Mouse (Mus musculus): ENCODE data around the gene Gstm5. TPM values are rescaled to one million over a fixed set of nuclear protein-coding genes. Genes with fewer than 3 reads are reported as not detected.

Gstm5 gene
- polyA plus RNA-seq, 1 experiment = 198 TPM

DNA sequence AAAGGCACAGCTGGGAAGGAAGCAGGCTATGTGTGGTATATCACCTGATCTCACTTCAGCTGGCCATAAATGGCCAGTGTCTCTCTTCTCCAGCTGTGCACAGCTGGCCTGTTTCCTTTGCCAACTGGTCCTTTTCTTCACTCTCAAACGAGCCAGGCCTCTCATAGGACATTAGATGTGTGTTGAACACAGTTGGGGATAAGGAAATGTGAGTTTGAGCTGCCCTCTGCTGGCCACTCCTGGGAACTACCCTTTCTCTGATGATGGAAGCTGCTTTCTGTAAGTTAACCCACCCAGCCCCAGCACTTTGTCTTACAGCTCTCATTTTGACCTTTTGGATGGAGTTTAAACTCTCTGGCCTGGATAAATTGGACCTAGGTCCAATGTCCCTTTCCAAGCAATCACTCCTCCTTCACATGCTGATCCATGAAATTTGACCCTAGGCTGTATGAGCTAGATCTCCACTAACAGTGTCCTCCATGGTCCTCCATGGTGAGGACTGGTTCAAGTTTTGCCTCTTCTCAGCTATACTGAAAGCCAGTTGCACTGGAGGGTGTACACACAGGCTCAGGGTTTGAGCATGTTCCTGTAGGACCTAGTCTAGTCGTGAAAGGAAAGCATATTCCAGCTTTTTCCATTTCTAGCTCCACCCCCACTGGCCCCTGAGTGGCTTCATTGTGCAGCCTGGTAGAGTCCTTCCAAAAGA, 31.6 kb upstream of the Gstm5 start:
- Histone ChIP-seq H3K4me1 (ENCODE audit: control insufficient read depth, insufficient read depth, low read length) (no peaks in the 10 kb centered on the region), H3K27me3 (replicated peaks; ENCODE audit: control insufficient read depth, insufficient read depth, low read length) (no peaks in the 10 kb centered on the region), H3K36me3 (ENCODE audit: control insufficient read depth, insufficient read depth, low read length) (no peaks in the 10 kb centered on the region), H3K4me3 (ENCODE audit: insufficient read depth, low read depth, low read length) (no peak overlapping the region), H3K27ac (ENCODE audit: insufficient read depth, low read depth, low read length) (no peak overlapping the region)
- peak; percentile 94 for TF ChIP-seq CTCF (conservative IDR thresholded peaks at IDR 0.05; ENCODE audit: insufficient read depth, insufficient read length, low read depth, low read length)
- no peak for TF ChIP-seq POLR2A (IDR thresholded peaks at IDR 0.05; ENCODE audit: low read depth, low read length)
- peak; percentile 93 for DNase-seq
- 15% methylated on average over 2 of the region's 2 CpGs for WGBS

- Histone ChIP-seq H3K27ac (ENCODE audit: insufficient read depth, low read depth, low read length) (no peak overlapping the region), H3K4me3 (ENCODE audit: insufficient read depth, low read depth, low read length) (no peak overlapping the region), H3K4me1 (ENCODE audit: control insufficient read depth, insufficient read depth, low read length) (peaks cover 6% of the 10 kb centered on the region; the same call in 1 of the 2 replicates), H3K27me3 (replicated peaks; ENCODE audit: control insufficient read depth, insufficient read depth, low read length) (no peaks in the 10 kb centered on the region), H3K36me3 (ENCODE audit: control insufficient read depth, insufficient read depth, low read length) (no peaks in the 10 kb centered on the region)
- 53% methylated on average over 10 of the region's 10 CpGs for WGBS
- TF ChIP-seq CTCF (conservative IDR thresholded peaks at IDR 0.05; ENCODE audit: insufficient read depth, insufficient read length, low read depth, low read length) (no peak), POLR2A (IDR thresholded peaks at IDR 0.05; ENCODE audit: low read depth, low read length) (no peak)
- DNase-seq = no peak
Measured at GRCm38 (mm10) chr3:107865364-107866091, 30.1 kb upstream of the Gstm5 start.

- peaks cover 6% of the 10 kb centered on the region; the same call in 1 of the 2 replicates for H3K4me1 ChIP-seq (ENCODE audit: control insufficient read depth, insufficient read depth, low read length)
- no peak overlapping the region for H3K4me3 ChIP-seq (ENCODE audit: insufficient read depth, low read depth, low read length)
- WGBS = 5% methylated on average over 8 of the region's 8 CpGs
- H3K36me3 ChIP-seq (ENCODE audit: control insufficient read depth, insufficient read depth, low read length) = no peaks in the 10 kb centered on the region
- DNase-seq = peak; percentile 93
- no peak overlapping the region for H3K27ac ChIP-seq (ENCODE audit: insufficient read depth, low read depth, low read length)
- TF ChIP-seq POLR2A (IDR thresholded peaks at IDR 0.05; ENCODE audit: low read depth, low read length) (no peak), CTCF (conservative IDR thresholded peaks at IDR 0.05; ENCODE audit: insufficient read depth, insufficient read length, low read depth, low read length) (peak; percentile 100; the same call in 1 of the 2 replicates)
- no peaks in the 10 kb centered on the region for H3K27me3 ChIP-seq (replicated peaks; ENCODE audit: control insufficient read depth, insufficient read depth, low read length)
Measured at GRCm38 (mm10) chr3:107867086-107867485, 28.5 kb upstream of the Gstm5 start.

- peaks cover 6% of the 10 kb centered on the region; the same call in 1 of the 2 replicates for H3K4me1 ChIP-seq (ENCODE audit: control insufficient read depth, insufficient read depth, low read length)
- H3K27me3 ChIP-seq (replicated peaks; ENCODE audit: control insufficient read depth, insufficient read depth, low read length) = no peaks in the 10 kb centered on the region
- DNase-seq = no peak
- TF ChIP-seq CTCF (conservative IDR thresholded peaks at IDR 0.05; ENCODE audit: insufficient read depth, insufficient read length, low read depth, low read length) (no peak), POLR2A (IDR thresholded peaks at IDR 0.05; ENCODE audit: low read depth, low read length) (no peak)
- H3K27ac ChIP-seq (ENCODE audit: insufficient read depth, low read depth, low read length) = no peak overlapping the region
- WGBS = 96% methylated on average over 22 of the region's 22 CpGs
- H3K36me3 ChIP-seq (ENCODE audit: control insufficient read depth, insufficient read depth, low read length) = no peaks in the 10 kb centered on the region
- no peak overlapping the region for H3K4me3 ChIP-seq (ENCODE audit: insufficient read depth, low read depth, low read length)
Measured at GRCm38 (mm10) chr3:107868452-107868851, 27.2 kb upstream of the Gstm5 start.

- Histone ChIP-seq H3K27me3 (replicated peaks; ENCODE audit: control insufficient read depth, insufficient read depth, low read length) (no peaks in the 10 kb centered on the region), H3K4me1 (ENCODE audit: control insufficient read depth, insufficient read depth, low read length) (peaks cover 11% of the 10 kb centered on the region; the same call in 1 of the 2 replicates), H3K27ac (ENCODE audit: insufficient read depth, low read depth, low read length) (no peak overlapping the region), H3K36me3 (ENCODE audit: control insufficient read depth, insufficient read depth, low read length) (no peaks in the 10 kb centered on the region), H3K4me3 (ENCODE audit: insufficient read depth, low read depth, low read length) (no peak overlapping the region)
- TF ChIP-seq CTCF (conservative IDR thresholded peaks at IDR 0.05; ENCODE audit: insufficient read depth, insufficient read length, low read depth, low read length) (no peak), POLR2A (IDR thresholded peaks at IDR 0.05; ENCODE audit: low read depth, low read length) (no peak)
- 69% methylated on average over 7 of the region's 7 CpGs for whole genome bisulfite sequencing
- DNase-seq = no peak
Measured at GRCm38 (mm10) chr3:107869097-107869496, 26.5 kb upstream of the Gstm5 start.

- H3K4me3 ChIP-seq (ENCODE audit: insufficient read depth, low read depth, low read length) = no peak overlapping the region
- H3K27me3 ChIP-seq (replicated peaks; ENCODE audit: control insufficient read depth, insufficient read depth, low read length) = no peaks in the 10 kb centered on the region
- no peaks in the 10 kb centered on the region for H3K36me3 ChIP-seq (ENCODE audit: control insufficient read depth, insufficient read depth, low read length)
- peak overlapping the region; percentile 32; the same call in 1 of the 2 replicates for H3K27ac ChIP-seq (ENCODE audit: insufficient read depth, low read depth, low read length)
- TF ChIP-seq POLR2A (IDR thresholded peaks at IDR 0.05; ENCODE audit: low read depth, low read length) (no peak), CTCF (conservative IDR thresholded peaks at IDR 0.05; ENCODE audit: insufficient read depth, insufficient read length, low read depth, low read length) (no peak)
- DNase-seq = peak; percentile 80
- peaks cover 11% of the 10 kb centered on the region; the same call in 1 of the 2 replicates for H3K4me1 ChIP-seq (ENCODE audit: control insufficient read depth, insufficient read depth, low read length)
- WGBS = 62% methylated on average over 4 of the region's 4 CpGs
Measured at GRCm38 (mm10) chr3:107869925-107870324, 25.7 kb upstream of the Gstm5 start.

Measured in kidney, adult 2 months (tissue).